Mouse (Mus musculus): ENCODE data around the gene Mdc1.

GRCm38 (mm10) chr17:35796835-35797234 lies 44.5 kb upstream of the Mdc1 start:
- no peak for TF ChIP-seq CTCF (IDR thresholded peaks at IDR 0.05; ENCODE audit: borderline replicate concordance, insufficient read depth, low read length)
- no peak for TF ChIP-seq POLR2A (IDR thresholded peaks at IDR 0.05; ENCODE audit: low read depth, low read length)

All from embryonic fibroblast, embryonic 13.5 days (primary cell).